Mouse (Mus musculus): Measurements from ENCODE around the gene Zfp180.
"Not testable (repeated sequence)": the region's sequence is repeated elsewhere in the genome, so short reads cannot be mapped to it uniquely, and the experiment has no call there.

- not testable (repeated sequence) for TF ChIP-seq POLR2A (IDR thresholded peaks at IDR 0.05; ENCODE audit: borderline replicate concordance, insufficient read depth, low read length); CTCF (IDR thresholded peaks at IDR 0.05; ENCODE audit: borderline replicate concordance, insufficient read depth, low read depth, low read length)
Observed at GRCm38 (mm10) chr7:24074424-24074823, 7.3 kb upstream of the Zfp180 start.
